Mouse (Mus musculus): ENCODE results near the gene Bloc1s5. TPM values are rescaled to one million over a fixed set of nuclear protein-coding genes. Genes with fewer than 3 reads are reported as not detected.
A peak's percentile ranks its signal among the peaks of the same experiment; 100 is the strongest.

The Bloc1s5 gene
- total RNA-seq, 1 experiment from 2014 or later: 17.9 TPM

- peak; percentile 73 for DNase-seq
Measured at GRCm38 (mm10) chr13:38618001-38618630, 16.8 kb downstream of the Bloc1s5 start.

DNA sequence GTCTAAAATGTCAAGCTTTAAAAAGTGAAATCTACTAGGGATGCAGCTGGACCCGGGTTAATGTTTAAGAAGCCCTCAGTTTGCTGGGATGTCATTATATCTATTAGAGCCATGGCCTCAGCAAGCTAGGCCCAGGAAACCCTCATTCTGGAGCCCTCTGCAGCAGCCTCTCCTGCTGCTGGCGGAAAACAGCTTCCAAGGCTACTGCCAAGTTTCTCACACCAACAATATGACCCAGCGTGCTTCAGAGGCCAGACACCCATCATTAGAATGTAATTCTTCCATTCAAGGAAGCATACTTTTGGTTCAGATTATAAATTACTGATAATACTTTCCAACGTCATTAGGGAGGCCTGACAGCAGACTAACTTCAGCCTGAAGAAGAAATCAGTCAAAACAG, 18.0 kb downstream of the Bloc1s5 start:
- DNase-seq: no peak

GRCm38 (mm10) chr13:38615656-38616055, 19.3 kb downstream of the Bloc1s5 start:
- no peak for DNase-seq

- DNase-seq: no peak
Measured at GRCm38 (mm10) chr13:38614298-38614697, 20.6 kb downstream of the Bloc1s5 start.

DNA sequence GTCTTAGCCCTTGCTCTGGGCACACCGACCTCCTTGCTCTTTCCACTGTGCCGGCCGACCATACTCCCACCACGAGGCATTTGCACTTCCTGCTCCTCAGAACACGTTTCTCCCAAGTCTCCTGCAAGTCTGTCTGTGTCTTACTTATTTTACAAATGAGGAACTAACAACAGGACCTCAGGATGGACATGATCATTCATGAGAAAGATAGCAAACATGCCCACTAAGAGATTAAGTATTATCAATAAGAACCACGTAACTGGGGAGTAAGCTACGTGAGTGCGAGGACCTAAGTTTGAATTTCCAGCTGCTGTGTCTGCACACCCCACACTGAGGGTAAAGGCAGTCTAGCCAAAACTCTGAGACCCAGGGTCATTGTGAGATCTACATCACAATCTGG, 21.3 kb downstream of the Bloc1s5 start:
- no peak for DNase-seq

DNA sequence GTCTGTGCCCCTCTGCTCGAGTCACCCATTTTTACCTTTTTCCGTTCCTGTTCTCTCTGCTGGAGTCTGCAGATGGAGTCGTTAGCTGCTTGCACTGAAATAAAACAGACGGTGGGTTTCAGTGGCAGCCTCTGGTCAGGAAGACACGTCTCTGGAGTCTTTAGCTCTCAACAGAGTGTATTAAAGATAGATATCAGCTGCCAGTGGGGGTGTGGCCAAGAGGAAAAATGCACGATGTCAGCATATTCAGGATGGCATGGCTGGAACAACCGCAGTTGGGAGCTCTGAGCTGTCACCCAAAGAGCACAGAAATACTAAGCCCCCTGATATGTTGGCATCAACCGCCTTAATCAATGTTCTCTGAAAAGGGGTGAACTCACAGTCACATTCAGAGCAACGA, 22.3 kb downstream of the Bloc1s5 start:
- DNase-seq: no peak

DNA sequence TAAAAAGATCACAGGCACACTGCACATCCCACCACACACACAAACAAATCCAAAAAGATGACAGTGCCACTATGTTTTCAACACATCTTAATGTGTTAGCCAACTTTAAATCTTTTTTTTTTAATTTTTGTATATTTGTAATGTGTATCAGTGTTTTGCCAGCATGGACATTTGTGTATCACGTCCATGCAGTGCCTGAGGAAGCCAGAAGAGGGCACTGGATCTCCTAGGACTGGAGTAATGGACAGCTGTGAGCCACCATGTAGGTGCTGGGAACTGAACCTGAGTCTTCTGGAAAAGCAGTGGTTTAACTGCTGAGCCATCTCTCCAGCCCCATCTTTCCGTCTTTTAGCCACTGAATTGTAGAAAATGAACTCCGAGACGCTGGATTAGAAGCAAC, 22.7 kb downstream of the Bloc1s5 start:
- DNase-seq: no peak

DNA sequence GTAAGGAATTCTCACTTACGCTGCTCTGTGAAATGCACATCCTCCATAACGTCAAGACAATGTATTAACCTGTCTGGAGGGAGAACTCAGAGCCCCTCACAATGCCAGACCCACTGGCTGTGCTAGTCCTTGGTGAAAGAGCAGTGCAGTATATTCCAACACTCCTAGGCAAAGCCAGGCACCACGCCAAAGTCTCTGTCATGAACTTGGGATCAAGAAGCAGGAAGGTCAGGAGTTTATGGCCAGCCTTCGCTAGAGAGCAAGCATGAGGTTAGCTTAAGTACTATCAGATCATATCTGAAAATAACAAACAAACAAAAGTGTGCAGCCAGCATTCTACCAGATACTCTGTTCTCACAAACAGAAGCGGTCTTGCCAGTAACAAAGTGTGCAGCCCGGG, 24.6 kb downstream of the Bloc1s5 start:
- peak; percentile 84 for DNase-seq

DNA sequence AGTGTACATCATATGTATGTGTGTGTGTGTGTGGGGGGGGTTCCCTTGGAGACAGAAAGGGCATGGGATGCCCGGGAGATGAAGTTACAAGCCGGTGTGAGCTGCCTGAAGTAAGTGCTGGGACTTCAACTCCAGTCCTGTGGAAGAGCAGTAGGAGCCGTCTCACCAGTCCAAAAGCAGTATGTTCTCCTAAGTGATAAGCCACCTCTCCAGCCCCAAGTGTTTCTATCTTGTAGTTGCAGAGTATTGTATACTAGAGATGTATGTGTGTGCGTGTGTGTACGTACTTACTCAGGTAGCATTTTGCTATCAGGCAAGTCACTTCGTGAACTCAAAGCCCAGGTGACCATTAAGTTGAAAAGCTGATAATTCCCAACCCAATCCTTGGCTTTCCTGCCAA, 27.8 kb downstream of the Bloc1s5 start:
- no peak for DNase-seq

DNA sequence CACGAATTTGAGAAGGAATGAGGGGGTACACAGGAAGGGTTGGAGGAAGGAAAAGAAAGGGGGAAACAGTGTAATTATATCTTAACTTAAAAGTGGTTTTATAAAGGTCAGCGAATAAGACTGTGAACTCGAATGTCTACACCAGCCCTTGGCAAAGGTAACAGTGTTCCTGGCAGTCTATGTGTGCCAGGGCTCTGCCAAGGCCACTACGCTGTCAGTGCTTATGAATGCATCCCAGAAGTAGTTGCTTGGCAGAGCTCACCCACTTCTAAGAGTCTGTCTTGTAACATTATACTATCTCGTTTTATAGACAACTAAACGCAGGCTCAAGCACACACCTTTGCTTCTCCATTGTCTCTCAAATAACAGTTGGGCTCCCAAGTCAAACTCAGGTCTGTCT, 29.6 kb downstream of the Bloc1s5 start:
- DNase-seq: peak; percentile 70

DNA sequence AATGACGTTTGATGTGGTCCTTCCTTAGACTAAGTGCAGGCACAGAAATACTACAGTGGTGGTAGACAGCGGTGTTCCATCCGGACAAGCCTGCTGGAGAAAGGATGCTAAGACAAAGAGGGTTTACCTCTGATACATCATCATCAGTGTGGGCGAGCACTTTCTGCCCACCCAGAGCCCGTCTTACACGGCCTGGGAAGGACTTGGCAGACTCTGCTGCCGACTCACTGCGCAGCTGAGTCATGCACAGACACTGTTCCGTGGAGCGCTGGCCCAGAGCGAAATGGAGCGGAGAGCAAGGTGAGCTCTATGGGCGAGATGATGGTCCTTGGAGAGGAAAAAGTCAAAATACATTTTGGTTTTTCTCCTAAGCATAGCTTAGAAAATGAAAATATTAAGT, 31.9 kb downstream of the Bloc1s5 start:
- peak; percentile 75 for DNase-seq

GRCm38 (mm10) chr13:38602243-38602832, 32.6 kb downstream of the Bloc1s5 start:
- DNase-seq: no peak

DNA sequence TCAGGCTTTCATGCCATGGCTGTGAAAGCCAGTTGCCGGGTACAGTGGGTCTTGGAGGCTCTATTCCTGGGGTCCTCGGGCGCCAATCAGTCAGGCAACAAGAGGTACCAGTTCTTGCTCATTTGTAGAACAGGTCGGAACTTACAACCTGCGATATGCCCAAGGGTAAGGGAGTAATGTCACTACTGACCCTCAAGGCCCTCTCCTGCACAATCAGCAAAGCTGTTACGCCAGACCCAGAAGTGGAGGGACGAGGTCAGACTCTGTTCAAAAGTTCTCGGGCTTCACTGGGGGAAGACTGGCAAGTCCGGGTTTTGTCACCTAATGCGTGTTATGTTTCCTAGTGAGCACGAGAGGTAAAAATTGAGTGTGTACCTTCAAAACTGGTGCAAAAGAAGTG, 34.1 kb downstream of the Bloc1s5 start:
- DNase-seq: peak; percentile 48

DNA sequence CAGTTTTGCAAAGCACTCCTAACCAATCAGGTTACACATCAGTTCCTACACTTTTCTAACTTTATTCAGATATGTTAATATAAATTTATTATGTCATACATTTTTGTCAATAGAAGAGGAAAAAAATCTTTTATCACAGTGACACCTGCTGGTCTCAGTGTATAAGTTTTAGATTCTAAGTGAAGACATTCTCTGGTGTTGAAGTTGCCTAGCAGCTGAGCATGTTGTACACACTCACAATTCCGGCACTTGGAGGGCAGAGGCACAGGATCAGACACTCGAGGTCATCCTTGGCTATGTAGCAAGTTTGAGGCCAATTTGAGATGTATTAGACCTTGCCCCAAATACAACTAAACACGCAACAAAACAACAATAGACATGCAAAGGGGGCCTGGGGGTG, 37.8 kb downstream of the Bloc1s5 start:
- DNase-seq: no peak

DNA sequence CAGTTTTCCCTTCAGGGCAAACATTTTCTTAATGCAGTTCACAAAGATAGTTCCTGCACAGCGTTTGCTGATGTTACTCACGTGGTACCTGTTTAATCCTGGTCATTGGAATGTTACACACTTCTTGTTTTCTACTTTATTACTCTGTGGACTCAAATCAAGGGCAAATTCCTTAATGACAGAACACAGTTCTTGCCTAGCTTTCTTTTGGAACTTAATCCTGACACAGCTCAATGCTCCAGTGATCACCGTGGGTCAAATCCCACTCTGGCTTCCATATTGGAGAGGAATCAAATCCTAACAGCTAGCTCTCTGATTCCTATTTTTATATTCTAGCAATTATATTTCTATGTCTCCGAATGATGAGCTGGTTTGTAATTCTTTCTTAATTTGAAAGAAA, 38.4 kb downstream of the Bloc1s5 start:
- no peak for DNase-seq

DNA sequence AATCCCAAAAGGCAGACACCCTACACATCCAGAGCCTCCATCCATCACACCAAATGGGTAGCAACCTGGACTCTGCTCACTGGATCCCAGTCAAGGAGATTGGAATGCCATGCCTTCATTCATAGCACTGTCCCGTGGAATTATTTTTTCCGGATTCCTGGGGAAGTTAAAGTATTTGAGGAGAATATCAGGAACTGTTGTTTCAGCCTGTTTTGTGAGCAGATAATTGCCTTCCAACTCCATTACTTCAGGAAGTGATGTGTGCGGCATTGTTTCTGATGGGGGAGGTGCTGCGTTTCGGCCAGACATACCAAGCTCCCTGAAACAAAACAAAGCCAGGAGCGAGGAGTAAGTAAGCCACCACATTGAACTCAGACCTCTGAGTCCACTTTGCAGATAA, 41.8 kb downstream of the Bloc1s5 start:
- DNase-seq: no peak

- no peak for DNase-seq
Measured at GRCm38 (mm10) chr13:38587350-38587749, 47.6 kb downstream of the Bloc1s5 start.

DNA sequence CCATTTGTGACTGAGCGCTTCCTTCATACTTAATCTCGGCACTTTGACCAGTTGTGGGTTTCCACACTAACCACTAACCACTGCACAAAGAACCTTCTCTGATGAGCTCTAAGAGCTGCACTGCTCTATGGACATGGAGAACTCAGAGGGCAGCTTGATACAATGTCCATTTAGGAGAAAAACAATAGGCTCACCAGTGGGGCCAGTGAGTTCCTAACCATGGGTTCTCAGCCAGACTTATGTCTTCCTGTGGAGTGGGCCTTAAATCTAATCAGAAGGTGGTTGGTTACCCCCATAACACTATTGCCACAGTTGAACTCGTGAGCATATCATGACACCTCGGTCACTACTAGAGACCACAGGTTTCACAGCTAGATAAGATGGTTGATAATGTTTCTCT, 48.5 kb downstream of the Bloc1s5 start:
- no peak for DNase-seq

DNA sequence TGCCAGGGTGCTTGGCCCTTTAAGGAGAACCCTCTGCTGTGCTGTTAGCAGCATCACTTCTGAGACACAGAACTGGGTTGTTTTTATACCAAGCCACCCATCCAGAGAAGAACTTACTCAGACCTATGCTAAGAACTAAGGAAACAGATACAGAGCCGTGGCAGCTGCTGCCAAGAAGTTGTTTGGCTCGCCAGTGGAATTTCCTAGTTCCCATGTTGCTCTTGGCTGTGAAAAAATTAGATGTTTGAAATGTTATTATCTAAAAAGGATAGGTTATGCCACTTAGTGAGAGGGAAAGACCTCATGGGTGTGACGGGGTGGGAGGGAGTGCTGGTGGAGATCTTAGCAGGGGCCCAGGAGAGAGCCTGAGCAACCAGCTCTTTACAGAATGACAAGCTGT, 52.1 kb downstream of the Bloc1s5 start:
- DNase-seq: no peak

DNA sequence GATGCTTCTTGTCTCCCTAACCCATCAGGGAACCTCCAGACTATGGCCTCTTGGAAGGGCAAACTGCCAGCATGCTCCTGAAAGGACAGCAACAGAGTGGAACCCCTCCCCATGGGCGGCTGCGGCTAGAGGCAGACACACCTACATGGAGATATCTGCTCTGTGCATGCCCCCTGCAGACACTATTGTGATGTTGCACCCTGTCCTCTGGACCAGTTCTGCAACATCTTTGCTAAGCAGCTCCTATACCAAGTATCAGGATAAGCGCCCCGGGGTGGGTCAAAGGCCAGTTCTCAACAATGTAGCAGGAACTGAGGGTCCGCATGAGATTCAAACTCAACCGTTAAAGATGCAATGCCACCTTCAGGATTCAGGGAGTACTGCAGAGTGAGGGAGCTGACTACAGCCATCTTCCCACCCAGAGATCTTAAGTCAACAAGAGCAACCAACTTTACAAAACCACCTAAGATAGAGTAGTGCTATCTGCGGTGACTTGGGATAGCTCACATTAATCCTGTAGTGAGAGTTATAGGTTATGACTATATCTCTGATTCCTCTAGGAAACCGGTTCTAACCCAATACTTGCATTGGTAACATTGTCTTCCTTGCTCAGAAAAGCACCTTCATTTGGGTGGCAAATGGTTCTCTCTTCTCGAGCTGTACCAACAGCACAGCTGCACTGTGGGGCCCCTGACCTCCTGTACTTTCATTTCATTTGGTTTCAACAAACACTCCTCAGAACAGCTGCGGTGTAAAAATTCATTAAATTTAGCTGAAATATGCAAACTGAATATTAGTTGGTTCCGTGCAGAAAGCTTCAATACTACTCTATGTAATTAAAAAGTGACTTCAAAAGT, 54.1 kb downstream of the Bloc1s5 start:
- peak; percentile 84 for DNase-seq

GRCm38 (mm10) chr13:38579971-38580600, 54.8 kb downstream of the Bloc1s5 start:
- DNase-seq: peak; percentile 22

DNA sequence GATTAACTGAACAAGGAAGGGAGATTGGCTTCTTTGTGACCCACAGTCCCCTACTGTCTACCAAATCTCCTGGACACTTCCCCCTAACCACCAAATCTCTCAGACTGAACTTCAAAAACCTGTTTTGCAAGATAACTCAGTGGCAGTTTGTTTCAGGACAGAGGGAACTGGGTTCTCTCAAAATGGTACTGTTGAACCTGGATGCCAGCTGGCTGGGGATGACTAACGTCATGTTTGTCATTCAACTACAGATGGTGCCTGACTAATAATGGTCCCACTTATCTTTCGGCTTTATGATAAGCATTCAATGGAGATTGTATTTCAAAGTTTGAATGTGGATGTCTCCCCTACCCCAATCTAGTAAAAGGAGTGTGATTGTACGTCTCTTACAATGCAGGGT, 60.2 kb downstream of the Bloc1s5 start:
- no peak for DNase-seq

- peak; percentile 55 for DNase-seq
Measured at GRCm38 (mm10) chr13:38573281-38573680, 61.6 kb downstream of the Bloc1s5 start.
